Mouse (Mus musculus) right cerebral cortex, postnatal 36 days (tissue): Measurements from ENCODE around the gene Serpinb2.

Experiments
- DNase-seq, 2 experiments: peaks; one replicate each; pipeline ENCODE4 v3.0.0; 2022; ENCODE audit warnings: low spot score in 2 of 2, mixed read lengths in 1 of 2

The Serpinb2 gene

GRCm38 (mm10) chr1:107581220-107581619, 70.0 kb downstream of the Serpinb2 start:
- DNase-seq, result peak; percentile 49 to 85

DNA sequence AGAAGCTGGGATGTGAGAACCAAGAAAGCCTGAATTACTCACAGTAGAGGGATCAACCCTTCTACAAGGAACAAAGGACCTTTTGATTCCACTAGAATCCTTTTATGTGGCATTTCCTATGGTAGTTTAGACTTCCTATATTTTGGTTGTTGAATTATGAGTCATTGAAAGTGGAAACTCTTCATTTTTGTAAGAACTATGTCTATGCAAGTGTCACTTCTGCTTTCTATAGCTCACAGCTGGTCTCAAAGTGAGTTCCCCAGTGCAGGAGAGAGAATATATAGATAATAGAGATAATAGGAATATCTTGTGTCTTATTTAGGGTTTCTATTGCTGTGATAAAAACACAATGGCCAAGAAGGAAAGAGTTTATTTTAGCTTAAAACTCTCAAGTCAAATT, 71.7 kb downstream of the Serpinb2 start:
- no peak for DNase-seq

DNA sequence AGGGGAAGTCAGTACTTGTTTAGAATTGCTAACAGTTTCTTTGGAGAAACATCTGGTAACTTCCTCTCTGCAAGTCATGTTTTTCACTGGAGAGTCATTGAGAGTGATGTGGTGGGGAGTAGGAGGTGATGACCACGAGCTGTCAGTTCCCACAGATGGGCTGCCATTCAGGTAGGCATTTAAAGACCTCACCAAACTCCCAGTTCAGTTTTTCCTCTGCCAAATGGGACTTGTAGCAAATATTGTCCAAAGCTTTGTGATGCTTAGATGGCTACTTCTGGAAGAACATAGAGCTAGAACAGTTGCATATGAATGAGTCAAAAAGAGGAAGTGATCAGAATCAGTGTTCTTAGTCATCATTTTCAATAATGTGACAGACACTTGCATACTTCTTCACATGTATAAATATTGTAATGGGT, 72.7 kb downstream of the Serpinb2 start:
- no peak for DNase-seq

GRCm38 (mm10) chr1:107584932-107585331, 73.7 kb downstream of the Serpinb2 start:
- DNase-seq, result no peak
